Mouse (Mus musculus) testis, adult 2 months (tissue): Measurements from ENCODE around the gene Il18.

Experiments
- CTCF ChIP-seq: fragments of 200-500 bp; IDR thresholded peaks from 2 replicates; pipeline ENCODE4 v1.5.1; 2012; ENCODE audit warnings: low read depth, mild to moderate bottlenecking, inconsistent platforms, low read length, moderate library complexity; ENCODE audit not compliant: control insufficient read depth, insufficient read depth, insufficient replicate concordance
- POLR2A ChIP-seq: fragments of 200-500 bp; IDR thresholded peaks from 2 replicates; pipeline ENCODE4 v1.6.1; 2012; ENCODE audit warnings: low read depth, mild to moderate bottlenecking, inconsistent platforms, low read length, moderate library complexity; ENCODE audit not compliant: control insufficient read depth

DNA sequence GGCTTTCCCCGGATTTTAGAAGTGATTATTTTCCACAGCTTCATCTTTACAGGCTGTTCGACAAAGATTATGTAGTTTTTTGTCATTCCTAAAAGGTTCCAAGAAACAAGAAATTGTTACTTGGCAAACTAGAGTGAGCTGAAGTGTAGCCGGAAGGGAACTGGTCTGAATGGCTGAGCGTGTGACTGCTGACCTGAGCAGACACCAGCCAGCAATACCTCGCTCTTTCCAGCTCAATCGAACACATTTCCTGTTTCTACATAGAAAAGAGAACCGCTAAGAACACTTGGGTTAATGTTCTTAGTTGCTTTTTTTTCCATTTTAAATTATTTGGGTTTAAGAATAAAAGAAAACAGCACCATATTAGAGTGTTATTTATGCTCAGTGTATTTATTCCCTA is 14.5 kb upstream of the Il18 start:
- TF ChIP-seq POLR2A (no peak), CTCF (no peak)
